Mouse (Mus musculus) embryonic facial prominence, embryonic 13.5 days (tissue): ENCODE data around the gene Tubb4b. TPM values are rescaled to one million over a fixed set of nuclear protein-coding genes. Genes with fewer than 3 reads are reported as not detected.

Experiments used
- ATAC-seq: fragments of 200-750 bp; cut with Nextera tagmentation; 2 replicates; pipeline ENCODE4 v1.8.0; 2017; ENCODE audit warnings: low read depth; ENCODE audit not compliant: insufficient number of reproducible peaks, insufficient read depth, low FRiP score, low TSS enrichment
- H3K27ac ChIP-seq: fragments of 300-500 bp; sonication (generic); 2 replicates; pipeline ENCODE4 v1.5.1; 2015; ENCODE audit warnings: moderate library complexity, mild to moderate bottlenecking, inconsistent platforms
- H3K27me3 ChIP-seq: fragments of 300-500 bp; sonication (generic); 2 replicates; pipeline ENCODE4 v1.6.1; 2015; ENCODE audit warnings: mild to moderate bottlenecking, inconsistent platforms
- H3K36me3 ChIP-seq: fragments of 300-500 bp; sonication (generic); 2 replicates; pipeline ENCODE4 v1.6.1; 2015; ENCODE audit warnings: mild to moderate bottlenecking, inconsistent platforms
- H3K4me1 ChIP-seq: fragments of 300-500 bp; sonication (generic); 2 replicates; pipeline ENCODE4 v1.6.1; 2015; ENCODE audit warnings: inconsistent platforms
- H3K4me2 ChIP-seq: fragments of 300-500 bp; sonication (generic); 2 replicates; pipeline ENCODE4 v1.6.1; 2015; ENCODE audit warnings: moderate library complexity, mild to moderate bottlenecking, inconsistent platforms
- H3K4me3 ChIP-seq: fragments of 300-500 bp; sonication (generic); 2 replicates; pipeline ENCODE4 v1.5.1; 2015; ENCODE audit warnings: mild to moderate bottlenecking, inconsistent platforms
- H3K9ac ChIP-seq: fragments of 300-500 bp; sonication (generic); 2 replicates; pipeline ENCODE4 v1.6.1; 2015; ENCODE audit warnings: mild to moderate bottlenecking, inconsistent platforms
- H3K9me3 ChIP-seq: fragments of 300-500 bp; sonication (generic); 2 replicates; pipeline ENCODE4 v1.6.1; 2016; ENCODE audit warnings: inconsistent platforms
- WGBS: fragments of 180-500 bp; shearing (Covaris S2); methylation state at CpG from one replicate; pipeline ENCODE4 v1.1.7; 2015; ENCODE audit warnings: mixed read lengths; 5-methylcytosine and 5-hydroxymethylcytosine counted together
- polyA plus RNA-seq: library from polyadenylated mRNA; unstranded; fragments of >200 nt; fragmentation: Nextera tagmentation; extraction: Ambion mirVana; gene quantifications from 2 replicates; pipeline ENCODE4 v1.2.1, GENCODE M21; 2015

Tubb4b gene
- polyA plus RNA-seq, 1 experiment from 2014 or later = 438 TPM

GRCm38 (mm10) chr2:25196172-25196954 lies 28.1 kb downstream of the Tubb4b start, which contains the start of gene Tor4a:
Tor4a (minus strand) TSS chr2:25196886.
- H3K9me3 ChIP-seq = no peaks in the 10 kb centered on the region
- peaks cover 32% of the 10 kb centered on the region for H3K36me3 ChIP-seq
- peak within 1 kb of the TSS; percentile 29 for H3K4me3 ChIP-seq
- H3K9ac ChIP-seq = peak within 1 kb of the TSS; percentile 54
- peak; percentile 33; the same call in 1 of the 2 replicates for ATAC-seq
- no peak within 1 kb of the TSS for H3K27ac ChIP-seq
- 12% methylated on average over 8 of the region's 8 CpGs for WGBS
- H3K27me3 ChIP-seq = peaks cover 44% of the 10 kb centered on the region
- peak within 1 kb of the TSS; percentile 55 for H3K4me2 ChIP-seq
- peaks cover 32% of the 10 kb centered on the region for H3K4me1 ChIP-seq

- H3K4me1 ChIP-seq = peaks cover 32% of the 10 kb centered on the region
- no peak overlapping the region for H3K27ac ChIP-seq
- H3K27me3 ChIP-seq = peaks cover 44% of the 10 kb centered on the region
- ATAC-seq = no peak
- H3K9ac ChIP-seq = peak overlapping the region; percentile 54
- H3K9me3 ChIP-seq = no peaks in the 10 kb centered on the region
- peaks cover 23% of the 10 kb centered on the region for H3K36me3 ChIP-seq
- WGBS = 18% methylated on average over 55 of the region's 55 CpGs
- peak overlapping the region; percentile 29 for H3K4me3 ChIP-seq
- H3K4me2 ChIP-seq = peak overlapping the region; percentile 55
Observed at GRCm38 (mm10) chr2:25195211-25196156, 29.0 kb downstream of the Tubb4b start.

DNA sequence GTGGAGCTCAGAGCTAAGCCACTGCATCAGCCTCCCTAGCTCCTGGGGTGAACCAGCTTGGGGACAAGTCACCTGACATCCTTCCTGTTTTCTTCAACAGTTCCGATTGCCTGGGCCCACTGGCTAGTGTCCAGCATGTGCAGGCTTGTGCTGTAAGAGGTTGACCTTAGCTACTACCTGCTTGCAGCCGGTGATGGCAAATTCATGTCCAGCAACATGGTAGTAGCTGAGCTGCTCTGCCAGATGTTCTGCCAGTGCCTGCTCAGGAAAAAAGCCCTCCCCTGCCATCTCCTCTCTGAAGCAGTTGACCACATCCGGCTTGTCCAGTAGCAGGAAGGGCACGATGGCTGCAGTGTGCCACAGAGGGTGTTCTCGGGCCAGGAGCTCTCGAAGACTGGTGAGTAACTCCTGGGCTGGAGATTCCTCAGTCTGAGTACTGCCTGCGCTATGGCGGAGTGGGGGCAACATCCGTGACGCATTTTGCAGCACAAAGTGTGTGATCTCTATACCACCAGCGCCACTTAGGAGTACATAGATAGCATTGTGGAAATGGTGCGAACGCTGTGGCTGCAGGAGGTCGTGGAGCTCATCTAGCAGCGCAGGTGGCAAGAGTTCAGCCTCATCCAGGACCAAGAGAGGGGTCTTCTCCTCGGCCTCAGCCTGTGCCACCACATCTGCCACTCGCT lies 29.9 kb downstream of the Tubb4b start:
- Histone ChIP-seq H3K4me2 (peak overlapping the region; percentile 55; the same call in 1 of the 2 replicates), H3K36me3 (peaks cover 15% of the 10 kb centered on the region), H3K27ac (no peak overlapping the region), H3K4me1 (peaks cover 32% of the 10 kb centered on the region), H3K4me3 (no peak overlapping the region), H3K27me3 (peaks cover 44% of the 10 kb centered on the region), H3K9me3 (no peaks in the 10 kb centered on the region), H3K9ac (no peak overlapping the region)
- 82% methylated on average over 17 of the region's 17 CpGs for WGBS
- ATAC-seq = no peak

DNA sequence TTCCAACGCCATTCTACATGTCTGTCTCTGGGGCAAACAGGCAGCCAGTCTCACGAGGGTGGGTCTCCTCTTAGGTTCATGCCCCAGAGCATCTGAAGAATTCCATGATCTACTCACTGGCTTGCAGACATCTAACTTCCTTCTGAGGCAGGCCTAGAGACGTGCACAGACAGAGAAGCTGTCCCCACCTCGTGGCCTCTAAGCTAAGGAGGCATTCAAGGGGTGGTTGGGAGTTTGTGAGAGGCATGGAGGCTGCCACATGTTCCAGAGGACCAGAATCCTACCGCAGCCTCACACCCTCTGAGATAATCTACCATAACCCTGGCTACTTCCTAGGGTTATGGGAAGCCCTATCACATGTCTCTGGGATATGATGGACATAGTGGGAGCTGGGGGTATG lies 30.5 kb downstream of the Tubb4b start:
- H3K27me3 ChIP-seq = peaks cover 44% of the 10 kb centered on the region
- H3K4me2 ChIP-seq = no peak overlapping the region; the same call in 1 of the 2 replicates
- 72% methylated on average over 5 of the region's 5 CpGs for WGBS
- no peak overlapping the region for H3K4me3 ChIP-seq
- ATAC-seq = no peak
- H3K36me3 ChIP-seq = peaks cover 8% of the 10 kb centered on the region
- H3K9ac ChIP-seq = no peak overlapping the region
- H3K4me1 ChIP-seq = peaks cover 32% of the 10 kb centered on the region
- no peak overlapping the region for H3K27ac ChIP-seq
- H3K9me3 ChIP-seq = no peaks in the 10 kb centered on the region

GRCm38 (mm10) chr2:25193330-25193770 lies 31.2 kb downstream of the Tubb4b start:
- no peaks in the 10 kb centered on the region for H3K9me3 ChIP-seq
- no peak overlapping the region for H3K27ac ChIP-seq
- peaks cover 44% of the 10 kb centered on the region for H3K27me3 ChIP-seq
- peaks cover 5% of the 10 kb centered on the region; the same call in 1 of the 2 replicates for H3K36me3 ChIP-seq
- H3K4me2 ChIP-seq = peak overlapping the region; percentile 39
- under 1% methylated on average over 6 of the region's 6 CpGs for WGBS
- H3K9ac ChIP-seq = peak overlapping the region; percentile 54
- ATAC-seq = peak; percentile 66; the same call in 1 of the 2 replicates
- H3K4me3 ChIP-seq = no peak overlapping the region
- peaks cover 32% of the 10 kb centered on the region for H3K4me1 ChIP-seq

DNA sequence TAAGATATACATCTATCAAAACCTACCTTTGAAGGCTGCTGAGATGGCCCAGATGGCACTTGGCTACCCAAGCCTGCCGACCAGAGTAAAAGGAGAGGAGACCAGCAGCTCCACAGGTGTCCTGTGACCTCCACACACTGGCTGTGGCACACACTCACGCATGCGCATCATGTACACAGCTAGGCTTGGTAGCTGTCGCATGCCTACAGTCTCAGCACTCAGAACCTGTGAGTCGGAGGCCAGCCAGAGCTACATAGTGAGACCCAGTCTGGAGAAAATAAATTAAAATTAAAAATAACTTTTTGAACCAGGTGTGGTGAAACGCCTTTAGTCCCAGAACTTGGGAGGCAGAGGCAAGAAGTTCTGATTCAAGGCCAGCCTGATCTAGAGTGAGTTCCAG lies 36.7 kb downstream of the Tubb4b start:
- Histone ChIP-seq H3K27me3 (peaks cover 42% of the 10 kb centered on the region), H3K4me1 (0 out of 2 replicates have a peak, but pooled peaks cover 8% of the 10 kb centered on the region), H3K36me3 (no peaks in the 10 kb centered on the region), H3K9me3 (no peaks in the 10 kb centered on the region), H3K27ac (no peak overlapping the region), H3K4me3 (no peak overlapping the region), H3K4me2 (no peak overlapping the region), H3K9ac (no peak overlapping the region)
- 84% methylated on average over 6 of the region's 6 CpGs for WGBS
- no peak for ATAC-seq

DNA sequence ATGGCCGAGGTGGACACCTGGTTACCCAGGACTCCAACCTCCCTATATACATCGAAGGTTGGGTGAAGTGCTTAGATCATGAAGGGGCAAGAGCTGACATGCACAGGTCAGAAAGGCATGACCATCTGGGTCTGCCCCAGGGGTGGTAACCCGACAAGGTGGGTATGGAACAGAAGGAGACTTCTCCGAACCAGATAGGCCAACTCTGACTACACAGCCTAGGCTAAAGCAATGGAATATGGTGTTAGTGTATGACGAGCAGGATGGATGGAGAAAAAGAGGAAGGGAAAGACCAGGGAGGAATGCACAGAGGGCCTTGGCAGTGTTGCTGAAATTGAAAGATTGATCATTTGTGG lies 37.9 kb downstream of the Tubb4b start:
- 24% methylated on average over 5 of the region's 5 CpGs for whole genome bisulfite sequencing
- Histone ChIP-seq H3K36me3 (no peaks in the 10 kb centered on the region), H3K4me1 (peaks cover 10% of the 10 kb centered on the region), H3K9me3 (no peaks in the 10 kb centered on the region), H3K27ac (peak overlapping the region; percentile 65; the same call in 1 of the 2 replicates), H3K4me3 (peak overlapping the region; percentile 54), H3K4me2 (peak overlapping the region; percentile 89), H3K27me3 (peaks cover 55% of the 10 kb centered on the region), H3K9ac (no peak overlapping the region)
- 0 out of 2 replicates have a peak, but pooled peaks have one; percentile 8 for ATAC-seq

GRCm38 (mm10) chr2:25185625-25186574 lies 38.6 kb downstream of the Tubb4b start:
- H3K27me3 ChIP-seq = peaks cover 61% of the 10 kb centered on the region
- no peaks in the 10 kb centered on the region for H3K36me3 ChIP-seq
- WGBS = under 1% methylated on average over 61 of the region's 64 CpGs
- peak overlapping the region; percentile 77 for H3K9ac ChIP-seq
- peak overlapping the region; percentile 89 for H3K4me2 ChIP-seq
- H3K9me3 ChIP-seq = no peaks in the 10 kb centered on the region
- peak; percentile 39; the same call in 1 of the 2 replicates for ATAC-seq
- peak overlapping the region; percentile 54 for H3K4me3 ChIP-seq
- H3K4me1 ChIP-seq = peaks cover 17% of the 10 kb centered on the region
- H3K27ac ChIP-seq = peak overlapping the region; percentile 65

DNA sequence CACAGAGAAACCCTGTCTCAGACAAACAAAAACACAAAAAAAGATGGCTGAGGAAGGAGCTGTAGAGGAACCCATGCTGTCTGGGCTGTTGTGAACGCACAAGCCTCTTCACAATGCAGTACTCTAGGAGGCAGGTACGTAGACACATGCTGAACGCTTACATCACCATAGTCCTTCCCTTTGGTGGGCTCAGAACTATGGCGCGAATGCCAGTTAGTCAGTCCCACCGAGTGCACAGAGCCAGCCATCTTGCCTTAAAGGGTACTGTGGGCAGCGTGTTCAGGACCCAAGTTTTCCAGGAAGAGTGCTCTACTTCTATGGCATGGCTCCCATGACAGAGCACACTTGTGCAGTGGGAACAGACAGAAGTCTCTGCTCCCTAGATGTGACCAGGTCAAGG lies 40.0 kb downstream of the Tubb4b start:
- H3K4me1 ChIP-seq = peaks cover 23% of the 10 kb centered on the region
- H3K4me3 ChIP-seq = no peak overlapping the region
- H3K27ac ChIP-seq = no peak overlapping the region
- H3K27me3 ChIP-seq = peaks cover 75% of the 10 kb centered on the region
- H3K9me3 ChIP-seq = no peaks in the 10 kb centered on the region
- H3K9ac ChIP-seq = no peak overlapping the region
- ATAC-seq = no peak
- H3K4me2 ChIP-seq = no peak overlapping the region
- 92% methylated on average over 7 of the region's 7 CpGs for WGBS
- H3K36me3 ChIP-seq = no peaks in the 10 kb centered on the region

GRCm38 (mm10) chr2:25183336-25183735 lies 41.2 kb downstream of the Tubb4b start:
- no peak for ATAC-seq
- Histone ChIP-seq H3K4me2 (peak overlapping the region; percentile 87; the same call in 1 of the 2 replicates), H3K9ac (no peak overlapping the region), H3K9me3 (no peaks in the 10 kb centered on the region), H3K4me1 (peaks cover 29% of the 10 kb centered on the region), H3K27ac (no peak overlapping the region), H3K36me3 (no peaks in the 10 kb centered on the region), H3K4me3 (no peak overlapping the region), H3K27me3 (peaks cover 87% of the 10 kb centered on the region)
- WGBS = 59% methylated on average over 2 of the region's 2 CpGs
